Mouse (Mus musculus): ENCODE results near the gene 2200002J24Rik.
A peak's percentile ranks its signal among the peaks of the same experiment; 100 is the strongest.
"Not testable (repeated sequence)": the region's sequence is repeated elsewhere in the genome, so short reads cannot be mapped to it uniquely, and the experiment has no call there.

2200002J24Rik gene

GRCm38 (mm10) chr7:30728214-30728613 is 29.5 kb downstream of the 2200002J24Rik start:
- DNase-seq (ENCODE audit: low read depth in 1 of 2, low spot score in 2 of 2) = no peak

GRCm38 (mm10) chr7:30728739-30729395 is 30.1 kb downstream of the 2200002J24Rik start:
- no peak for DNase-seq (ENCODE audit: low read depth in 1 of 2, low spot score in 2 of 2)

- peak; percentile 60 to 80 for DNase-seq (ENCODE audit: low read depth in 1 of 2, low spot score in 2 of 2)
Measured at GRCm38 (mm10) chr7:30729396-30730063, 30.8 kb downstream of the 2200002J24Rik start, which contains the start of gene Tmem147. TSS of gene Tmem147 (minus strand) at chr7:30729540.

GRCm38 (mm10) chr7:30730064-30730722 is 31.5 kb downstream of the 2200002J24Rik start:
- DNase-seq (ENCODE audit: low read depth in 1 of 2, low spot score in 2 of 2) = not testable (repeated sequence)

- DNase-seq (ENCODE audit: low read depth in 1 of 2, low spot score in 2 of 2) = no peak
Measured at GRCm38 (mm10) chr7:30736211-30736610, 37.5 kb downstream of the 2200002J24Rik start.

- DNase-seq (ENCODE audit: low read depth in 1 of 2, low spot score in 2 of 2) = not testable (repeated sequence)
Measured at GRCm38 (mm10) chr7:30742570-30742969, 43.8 kb downstream of the 2200002J24Rik start.

- not testable (repeated sequence) for DNase-seq (ENCODE audit: low read depth in 1 of 2, low spot score in 2 of 2)
Measured at GRCm38 (mm10) chr7:30743617-30744016, 44.9 kb downstream of the 2200002J24Rik start, which contains the start of gene Gapdhs. TSS of gene Gapdhs (minus strand) at chr7:30743681.

- no peak for DNase-seq (ENCODE audit: low read depth in 1 of 2, low spot score in 2 of 2)
Measured at GRCm38 (mm10) chr7:30744022-30744598, 45.4 kb downstream of the 2200002J24Rik start.

GRCm38 (mm10) chr7:30747525-30748204 is 48.9 kb downstream of the 2200002J24Rik start:
- DNase-seq (ENCODE audit: low read depth in 1 of 2, low spot score in 2 of 2) = no peak
